Mouse (Mus musculus) mature B cell (primary cell): Measurements from ENCODE around the gene Vmn2r99.

ENCODE experiments used
- in situ Hi-C: fragments of 300-500 bp; cut with MboI; formaldehyde crosslinking; loops from 2 replicates; pipeline ENCODE4 v1.14.3; 2019

Vmn2r99 gene

GRCm38 (mm10) chr17:19361649-19362048, at the start of gene Vmn2r99:
Vmn2r99 (plus strand) TSS chr17:19361949.
- in situ Hi-C loops = no loop called here

DNA sequence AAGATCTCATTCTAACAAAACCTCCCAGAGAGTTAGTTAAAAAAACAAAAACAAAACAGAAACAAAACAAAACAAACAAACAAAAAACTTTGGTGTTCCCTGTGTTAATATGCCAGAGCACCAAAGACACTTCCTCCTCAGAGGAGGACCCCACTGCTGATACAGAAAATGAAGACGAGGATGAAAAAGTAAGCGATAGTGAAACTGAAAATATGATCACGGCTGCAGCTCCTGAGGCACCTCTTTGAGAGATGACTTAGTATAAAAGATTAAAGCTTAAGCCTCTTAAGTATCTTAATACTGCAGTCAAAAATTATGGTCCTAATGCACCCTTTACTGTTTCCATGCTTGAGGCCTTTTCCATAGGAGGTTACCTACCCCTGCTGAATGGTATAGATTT, 75.9 kb downstream of the Vmn2r99 start:
- in situ Hi-C loops = no loop called here

DNA sequence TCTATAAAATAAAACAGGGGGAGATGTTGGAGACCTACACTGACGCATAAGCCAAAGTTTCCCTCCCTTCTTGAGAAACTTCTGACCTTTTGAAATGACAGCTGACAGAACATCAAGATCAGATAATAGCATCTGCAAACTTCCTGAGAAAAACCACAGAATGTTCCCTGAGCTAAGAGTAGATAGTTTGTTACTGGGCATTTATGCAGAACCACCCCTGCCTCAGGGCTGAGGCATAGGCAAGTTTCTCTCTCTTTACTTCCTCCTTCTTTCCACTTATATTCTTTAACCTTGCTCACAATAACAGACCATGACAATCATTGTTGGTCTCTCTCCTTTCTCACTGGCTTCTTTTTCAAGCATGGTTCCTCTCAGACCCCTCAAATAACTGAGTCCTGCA, 83.2 kb downstream of the Vmn2r99 start:
- in situ Hi-C loops = no loop called here
